Mouse (Mus musculus) limb, embryonic 11.5 days (tissue): Measurements from ENCODE around the gene Gria4. TPM values are rescaled to one million over a fixed set of nuclear protein-coding genes. Genes with fewer than 3 reads are reported as not detected.

ENCODE experiments used
- ATAC-seq: fragments of 200-750 bp; cut with Nextera tagmentation; 2 replicates; pipeline ENCODE4 v1.8.0; 2017; ENCODE audit warnings: low read depth; ENCODE audit not compliant: insufficient number of reproducible peaks, low FRiP score, low TSS enrichment
- DNase-seq: peaks from one replicate; pipeline ENCODE4 v3.0.0-alpha.2; 2015; ENCODE audit warnings: low spot score
- H3K27ac ChIP-seq: fragments of 300-500 bp; sonication (generic); replicated peaks from 2 replicates; pipeline ENCODE4 v1.5.1; 2014; ENCODE audit warnings: low read depth, mild to moderate bottlenecking, low read length
- H3K27me3 ChIP-seq: fragments of 300-500 bp; sonication (generic); 2 replicates; pipeline ENCODE4 v1.6.1; 2014; ENCODE audit warnings: mild to moderate bottlenecking, low read length, mixed read lengths; ENCODE audit not compliant: control insufficient read depth, insufficient read depth
- H3K36me3 ChIP-seq: fragments of 300-500 bp; sonication (generic); 2 replicates; pipeline ENCODE4 v1.6.1; 2014; ENCODE audit warnings: mild to moderate bottlenecking, low read length, moderate library complexity, mixed read lengths; ENCODE audit not compliant: control insufficient read depth, insufficient read depth
- H3K4me1 ChIP-seq: fragments of 300-500 bp; sonication (generic); 2 replicates; pipeline ENCODE4 v1.6.1; 2014; ENCODE audit warnings: low read length, mixed read lengths; ENCODE audit not compliant: control insufficient read depth, insufficient read depth
- H3K4me2 ChIP-seq: fragments of 300-500 bp; sonication (generic); 2 replicates; pipeline ENCODE4 v1.6.1; 2014; ENCODE audit warnings: low read depth, mild to moderate bottlenecking, moderate library complexity; ENCODE audit not compliant: severe bottlenecking
- H3K4me3 ChIP-seq: fragments of 300-500 bp; sonication (generic); 2 replicates; pipeline ENCODE4 v1.5.1; 2014; ENCODE audit warnings: low read depth, low read length
- H3K9ac ChIP-seq: fragments of 300-500 bp; sonication (generic); 2 replicates; pipeline ENCODE4 v1.6.1; 2014; ENCODE audit warnings: mild to moderate bottlenecking, low read length
- H3K9me3 ChIP-seq: fragments of 300-500 bp; sonication (generic); 2 replicates; pipeline ENCODE4 v1.6.1; 2016; ENCODE audit warnings: low read length; ENCODE audit not compliant: control insufficient read depth
- WGBS: fragments of 180-500 bp; shearing (Covaris S2); extraction: QIAGEN DNeasy Blood & Tissue Kit; methylation state at CpG from one replicate; pipeline ENCODE4 v1.1.7; 2014; 5-methylcytosine and 5-hydroxymethylcytosine counted together
- polyA plus RNA-seq: library from polyadenylated mRNA; unstranded; fragments of >200 nt; fragmentation: Nextera tagmentation; extraction: Ambion mirVana; gene quantifications from 2 replicates; pipeline ENCODE4 v1.2.1, GENCODE M21; 2014

Gria4 gene
- polyA plus RNA-seq, 1 experiment from 2014 or later: 1.6 TPM

GRCm38 (mm10) chr9:4536514-4537150 is 259.4 kb downstream of the Gria4 start:
- Histone ChIP-seq H3K27me3 (no peaks in the 10 kb centered on the region), H3K36me3 (no peaks in the 10 kb centered on the region), H3K9me3 (no peaks in the 10 kb centered on the region), H3K4me1 (no peaks in the 10 kb centered on the region), H3K27ac (no peak overlapping the region), H3K4me3 (no peak overlapping the region), H3K4me2 (no peak overlapping the region), H3K9ac (no peak overlapping the region)
- DNase-seq (no peak), ATAC-seq (no peak)
- WGBS: 89% methylated on average over 6 of the region's 6 CpGs

DNA sequence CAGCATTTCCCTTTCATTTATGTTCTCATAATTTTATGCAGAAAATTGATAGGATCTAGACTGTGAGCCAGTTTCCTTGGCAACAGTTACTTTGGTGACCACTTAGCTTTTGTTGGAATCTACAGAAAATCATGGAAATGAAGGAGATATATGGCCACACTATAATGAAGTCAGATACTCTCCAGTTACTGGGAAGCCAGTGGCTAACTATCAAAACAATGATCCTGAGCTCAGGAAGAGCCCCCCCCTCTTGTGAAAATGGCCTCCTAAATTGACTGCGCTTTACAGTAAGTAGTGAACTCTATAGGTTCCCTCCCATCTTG is 281.5 kb downstream of the Gria4 start:
- no peak overlapping the region for H3K4me2 ChIP-seq
- ATAC-seq (no peak; the same call in 1 of the 2 replicates), DNase-seq (no peak)
- no peak overlapping the region for H3K9ac ChIP-seq
- H3K27ac ChIP-seq: no peak overlapping the region
- H3K9me3 ChIP-seq: no peaks in the 10 kb centered on the region
- H3K36me3 ChIP-seq: no peaks in the 10 kb centered on the region
- H3K4me3 ChIP-seq: no peak overlapping the region
- H3K27me3 ChIP-seq: no peaks in the 10 kb centered on the region
- no peaks in the 10 kb centered on the region for H3K4me1 ChIP-seq
- 100% methylated on average over 1 of the region's 1 CpGs for WGBS

- Histone ChIP-seq H3K4me1 (no peaks in the 10 kb centered on the region), H3K4me2 (no peak overlapping the region)
- ATAC-seq: no peak
Measured at GRCm38 (mm10) chr9:4513796-4514562, 282.1 kb downstream of the Gria4 start.

GRCm38 (mm10) chr9:4506086-4506485 is 289.9 kb downstream of the Gria4 start:
- H3K36me3 ChIP-seq: no peaks in the 10 kb centered on the region
- no peak overlapping the region for H3K4me3 ChIP-seq
- no peak overlapping the region for H3K4me2 ChIP-seq
- no peak for ATAC-seq
- H3K9ac ChIP-seq: no peak overlapping the region
- no peak overlapping the region for H3K27ac ChIP-seq
- 96% methylated on average over 3 of the region's 3 CpGs for WGBS
- no peaks in the 10 kb centered on the region for H3K9me3 ChIP-seq
- no peaks in the 10 kb centered on the region for H3K27me3 ChIP-seq
- H3K4me1 ChIP-seq: no peaks in the 10 kb centered on the region
- no peak for DNase-seq

More at GRCm38 (mm10) chr9:4513796-4514562, 282.1 kb downstream of the Gria4 start:
- H3K4me3 ChIP-seq: no peak overlapping the region
- H3K27ac ChIP-seq: no peak overlapping the region
- H3K36me3 ChIP-seq: no peaks in the 10 kb centered on the region
- no peaks in the 10 kb centered on the region for H3K9me3 ChIP-seq
- DNase-seq: no peak
- H3K9ac ChIP-seq: no peak overlapping the region
- no peaks in the 10 kb centered on the region for H3K27me3 ChIP-seq

DNA sequence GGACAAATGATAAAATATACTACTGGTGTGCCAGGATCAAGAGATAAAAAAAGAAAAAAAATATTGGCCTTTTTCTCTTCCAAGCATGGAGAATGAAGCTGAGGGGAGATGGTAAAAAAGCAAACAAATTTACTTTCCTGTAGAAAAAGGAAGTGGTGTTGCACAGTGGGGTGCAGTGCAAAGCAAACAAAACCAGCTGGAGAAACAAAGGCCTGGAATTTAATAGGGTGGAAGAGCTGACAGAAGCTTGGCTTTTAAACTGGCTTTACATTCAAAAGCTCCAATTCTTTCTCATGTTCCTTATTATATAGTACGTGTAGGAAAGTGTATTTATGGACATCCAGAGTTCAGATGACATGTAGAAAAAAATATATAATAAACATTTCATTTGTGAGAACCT is 290.9 kb downstream of the Gria4 start:
- Histone ChIP-seq H3K27me3 (no peaks in the 10 kb centered on the region), H3K27ac (no peak overlapping the region), H3K4me1 (no peaks in the 10 kb centered on the region), H3K9me3 (no peaks in the 10 kb centered on the region), H3K4me2 (no peak overlapping the region), H3K4me3 (no peak overlapping the region), H3K36me3 (no peaks in the 10 kb centered on the region), H3K9ac (no peak overlapping the region)
- DNase-seq: no peak
- ATAC-seq: no peak; the same call in 1 of the 2 replicates
- WGBS: 33% methylated on average over 1 of the region's 1 CpGs

DNA sequence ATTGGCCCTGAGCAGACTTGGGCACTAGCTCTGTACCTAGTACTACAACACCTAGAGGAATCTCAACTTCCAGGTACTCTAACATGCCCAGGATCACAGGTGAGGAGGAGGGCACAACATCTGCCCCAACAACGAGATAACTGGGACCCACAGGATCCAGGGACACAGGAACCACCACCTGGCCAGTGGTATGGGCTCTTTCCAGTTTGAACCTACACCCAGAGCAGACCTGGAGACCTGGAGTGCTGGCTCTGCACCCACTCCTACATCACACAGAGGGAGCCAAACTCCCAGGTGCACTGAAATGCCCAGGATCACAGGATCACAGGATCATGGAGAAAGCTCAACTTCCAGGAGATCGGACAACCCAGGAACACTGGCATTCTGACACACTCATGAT is 309.6 kb downstream of the Gria4 start:
- H3K27ac ChIP-seq: no peak overlapping the region
- H3K4me3 ChIP-seq: no peak overlapping the region
- H3K27me3 ChIP-seq: no peaks in the 10 kb centered on the region
- 0 out of 2 replicates have a peak, but pooled peaks cover 2% of the 10 kb centered on the region for H3K9me3 ChIP-seq
- no peak for DNase-seq
- H3K4me2 ChIP-seq: no peak overlapping the region
- ATAC-seq: no peak
- H3K4me1 ChIP-seq: no peaks in the 10 kb centered on the region
- no peaks in the 10 kb centered on the region for H3K36me3 ChIP-seq
- 84% methylated on average over 2 of the region's 2 CpGs for WGBS
- no peak overlapping the region for H3K9ac ChIP-seq

DNA sequence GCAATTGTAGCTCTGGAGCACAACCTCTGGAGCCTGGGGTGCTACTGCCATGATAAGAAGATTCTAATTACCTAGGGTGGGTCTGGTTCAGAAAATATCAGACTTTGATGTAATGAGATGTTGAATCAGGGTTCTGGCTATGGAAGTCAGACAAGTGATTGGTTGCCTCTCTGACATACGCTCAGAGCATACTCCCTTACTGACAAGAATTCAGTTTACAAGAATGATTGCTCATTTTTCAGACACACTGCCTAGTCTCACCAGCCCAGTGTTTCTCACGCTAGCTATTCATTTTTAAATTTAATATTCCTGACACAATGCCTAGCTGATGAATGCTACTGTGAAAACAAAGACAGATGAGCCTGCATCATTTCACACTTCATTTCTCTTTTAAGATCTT is 311.5 kb downstream of the Gria4 start:
- WGBS: 89% methylated on average over 2 of the region's 2 CpGs
- H3K4me1 ChIP-seq: no peaks in the 10 kb centered on the region
- no peaks in the 10 kb centered on the region for H3K27me3 ChIP-seq
- H3K4me3 ChIP-seq: no peak overlapping the region
- ATAC-seq: no peak
- H3K9ac ChIP-seq: no peak overlapping the region
- DNase-seq: no peak
- H3K4me2 ChIP-seq: no peak overlapping the region
- H3K36me3 ChIP-seq: no peaks in the 10 kb centered on the region
- H3K27ac ChIP-seq: no peak overlapping the region
- 0 out of 2 replicates have a peak, but pooled peaks cover 2% of the 10 kb centered on the region for H3K9me3 ChIP-seq

GRCm38 (mm10) chr9:4470791-4471190 is 325.2 kb downstream of the Gria4 start:
- no peak for DNase-seq
- no peaks in the 10 kb centered on the region for H3K27me3 ChIP-seq
- WGBS: 70% methylated on average over 2 of the region's 2 CpGs

More at GRCm38 (mm10) chr9:4470791-4471190, 325.2 kb downstream of the Gria4 start:
- no peak for ATAC-seq
- no peaks in the 10 kb centered on the region for H3K9me3 ChIP-seq
- H3K4me3 ChIP-seq: no peak overlapping the region
- no peak overlapping the region for H3K9ac ChIP-seq
- no peak overlapping the region for H3K4me2 ChIP-seq
- H3K4me1 ChIP-seq: no peaks in the 10 kb centered on the region
- H3K27ac ChIP-seq: no peak overlapping the region
- no peaks in the 10 kb centered on the region for H3K36me3 ChIP-seq
